Mouse (Mus musculus): Measurements from ENCODE around the gene Adamtsl4. TPM values are rescaled to one million over a fixed set of nuclear protein-coding genes. Genes with fewer than 3 reads are reported as not detected.

Gene Adamtsl4
- polyA plus RNA-seq, 1 experiment from 2014 or later = 7.0 TPM

GRCm38 (mm10) chr3:95662724-95663449, 24.8 kb downstream of the Adamtsl4 start:
- Histone ChIP-seq H3K9me3 (ENCODE audit: control insufficient read depth, low read length) (no peaks in the 10 kb centered on the region), H3K9ac (ENCODE audit: low read length) (peak overlapping the region; percentile 100), H3K4me1 (ENCODE audit: control insufficient read depth in 2 of 2, insufficient read depth in 2 of 2, low read length in 2 of 2) (peaks cover 30 to 69% of the 10 kb centered on the region in 2 experiments), H3K27me3 (ENCODE audit: control insufficient read depth, insufficient read depth, low read length) (no peaks in the 10 kb centered on the region), H3K36me3 (ENCODE audit: control insufficient read depth, insufficient read depth, low read length) (peaks cover 57% of the 10 kb centered on the region), H3K27ac (replicated peaks in 1 of 2; ENCODE audit: control insufficient read depth in 1 of 2, insufficient read depth in 1 of 2, low read depth in 2 of 2, low read length in 2 of 2) (peak overlapping the region; percentile 57 to 94), H3K4me2 (ENCODE audit: low read length) (peak overlapping the region; percentile 97), H3K4me3 (ENCODE audit: control insufficient read depth in 1 of 2, insufficient read depth in 1 of 2, low read depth in 1 of 2, low read length in 2 of 2) (peak overlapping the region in 1 of 2 experiments; percentile 94; a peak in 2 of 4 replicates)
- ATAC-seq (ENCODE audit: insufficient number of reproducible peaks, insufficient read depth, low FRiP score, low read depth) = no peak
- 72% methylated on average over 7 of the region's 7 CpGs for WGBS

GRCm38 (mm10) chr3:95661945-95662715, 25.6 kb downstream of the Adamtsl4 start:
- H3K4me1 ChIP-seq (ENCODE audit: control insufficient read depth in 2 of 2, insufficient read depth in 2 of 2, low read length in 2 of 2) = peaks cover 28 to 62% of the 10 kb centered on the region in 2 experiments
- peak overlapping the region; percentile 97 for H3K4me2 ChIP-seq (ENCODE audit: low read length)
- peak overlapping the region; percentile 100 for H3K9ac ChIP-seq (ENCODE audit: low read length)
- H3K4me3 ChIP-seq (ENCODE audit: control insufficient read depth in 1 of 2, insufficient read depth in 1 of 2, low read depth in 1 of 2, low read length in 2 of 2) = peak overlapping the region; percentile 8 to 94; a peak in 3 of 4 replicates
- WGBS = 10% methylated on average over 7 of the region's 7 CpGs
- ATAC-seq (ENCODE audit: insufficient number of reproducible peaks, insufficient read depth, low FRiP score, low read depth) = no peak
- no peaks in the 10 kb centered on the region for H3K9me3 ChIP-seq (ENCODE audit: control insufficient read depth, low read length)
- H3K36me3 ChIP-seq (ENCODE audit: control insufficient read depth, insufficient read depth, low read length) = peaks cover 57% of the 10 kb centered on the region
- H3K27me3 ChIP-seq (ENCODE audit: control insufficient read depth, insufficient read depth, low read length) = no peaks in the 10 kb centered on the region
- H3K27ac ChIP-seq (replicated peaks in 1 of 2; ENCODE audit: control insufficient read depth in 1 of 2, insufficient read depth in 1 of 2, low read depth in 2 of 2, low read length in 2 of 2) = peak overlapping the region; percentile 57 to 94

- peak overlapping the region; percentile 54 to 99 for H3K27ac ChIP-seq (replicated peaks in 1 of 2; ENCODE audit: control insufficient read depth in 1 of 2, insufficient read depth in 1 of 2, low read depth in 2 of 2, low read length in 2 of 2)
- peak overlapping the region; percentile 60 to 94; a peak in 3 of 4 replicates for H3K4me3 ChIP-seq (ENCODE audit: control insufficient read depth in 1 of 2, insufficient read depth in 1 of 2, low read depth in 1 of 2, low read length in 2 of 2)
- no peak for ATAC-seq (ENCODE audit: insufficient number of reproducible peaks, insufficient read depth, low FRiP score, low read depth)
- no peaks in the 10 kb centered on the region for H3K27me3 ChIP-seq (ENCODE audit: control insufficient read depth, insufficient read depth, low read length)
- 7% methylated on average over 2 of the region's 2 CpGs for WGBS
- peaks cover 20 to 50% of the 10 kb centered on the region in 2 experiments for H3K4me1 ChIP-seq (ENCODE audit: control insufficient read depth in 2 of 2, insufficient read depth in 2 of 2, low read length in 2 of 2)
- peak overlapping the region; percentile 100 for H3K9ac ChIP-seq (ENCODE audit: low read length)
- H3K4me2 ChIP-seq (ENCODE audit: low read length) = peak overlapping the region; percentile 97
- H3K9me3 ChIP-seq (ENCODE audit: control insufficient read depth, low read length) = no peaks in the 10 kb centered on the region
- peaks cover 57% of the 10 kb centered on the region for H3K36me3 ChIP-seq (ENCODE audit: control insufficient read depth, insufficient read depth, low read length)
Observed at GRCm38 (mm10) chr3:95660788-95661478, 26.8 kb downstream of the Adamtsl4 start.

- Histone ChIP-seq H3K27ac (replicated peaks in 1 of 2; ENCODE audit: control insufficient read depth in 1 of 2, insufficient read depth in 1 of 2, low read depth in 2 of 2, low read length in 2 of 2) (peak overlapping the region; percentile 93 to 99), H3K9me3 (ENCODE audit: control insufficient read depth, low read length) (no peaks in the 10 kb centered on the region), H3K4me3 (ENCODE audit: control insufficient read depth in 1 of 2, insufficient read depth in 1 of 2, low read depth in 1 of 2, low read length in 2 of 2) (peak overlapping the region; percentile 60 to 94), H3K36me3 (ENCODE audit: control insufficient read depth, insufficient read depth, low read length) (peaks cover 51% of the 10 kb centered on the region), H3K4me2 (ENCODE audit: low read length) (peak overlapping the region; percentile 97), H3K4me1 (ENCODE audit: control insufficient read depth in 2 of 2, insufficient read depth in 2 of 2, low read length in 2 of 2) (peaks cover 16 to 41% of the 10 kb centered on the region in 2 experiments), H3K9ac (ENCODE audit: low read length) (peak overlapping the region; percentile 100), H3K27me3 (ENCODE audit: control insufficient read depth, insufficient read depth, low read length) (no peaks in the 10 kb centered on the region)
- ATAC-seq (ENCODE audit: insufficient number of reproducible peaks, insufficient read depth, low FRiP score, low read depth) = no peak
- under 1% methylated on average over 8 of the region's 8 CpGs for WGBS
Observed at GRCm38 (mm10) chr3:95659948-95660347, 27.8 kb downstream of the Adamtsl4 start.

GRCm38 (mm10) chr3:95658868-95659712, 28.6 kb downstream of the Adamtsl4 start:
- Histone ChIP-seq H3K9me3 (ENCODE audit: control insufficient read depth, low read length) (no peaks in the 10 kb centered on the region), H3K4me1 (ENCODE audit: control insufficient read depth in 2 of 2, insufficient read depth in 2 of 2, low read length in 2 of 2) (peaks cover 8 to 32% of the 10 kb centered on the region in 2 experiments), H3K36me3 (ENCODE audit: control insufficient read depth, insufficient read depth, low read length) (peaks cover 42% of the 10 kb centered on the region), H3K27me3 (ENCODE audit: control insufficient read depth, insufficient read depth, low read length) (no peaks in the 10 kb centered on the region), H3K27ac (replicated peaks in 1 of 2; ENCODE audit: control insufficient read depth in 1 of 2, insufficient read depth in 1 of 2, low read depth in 2 of 2, low read length in 2 of 2) (peak overlapping the region; percentile 93 to 99), H3K4me3 (ENCODE audit: control insufficient read depth in 1 of 2, insufficient read depth in 1 of 2, low read depth in 1 of 2, low read length in 2 of 2) (peak overlapping the region; percentile 60 to 94), H3K4me2 (ENCODE audit: low read length) (peak overlapping the region; percentile 97), H3K9ac (ENCODE audit: low read length) (peak overlapping the region; percentile 100)
- under 1% methylated on average over 99 of the region's 113 CpGs for WGBS
- ATAC-seq (ENCODE audit: insufficient number of reproducible peaks, insufficient read depth, low FRiP score, low read depth) = peak; percentile 51

- ATAC-seq (ENCODE audit: insufficient number of reproducible peaks, insufficient read depth, low FRiP score, low read depth) = peak; percentile 93
Observed at GRCm38 (mm10) chr3:95658236-95658867, 29.4 kb downstream of the Adamtsl4 start, which contains the start of gene Mcl1. TSS of gene Mcl1 (plus strand) at chr3:95658788.

More at GRCm38 (mm10) chr3:95658236-95658867, 29.4 kb downstream of the Adamtsl4 start, which contains the start of gene Mcl1:
- H3K27me3 ChIP-seq (ENCODE audit: control insufficient read depth, insufficient read depth, low read length) = no peaks in the 10 kb centered on the region
- WGBS = under 1% methylated on average over 43 of the region's 43 CpGs
- peak within 1 kb of the TSS; percentile 93 to 99 for H3K27ac ChIP-seq (replicated peaks in 1 of 2; ENCODE audit: control insufficient read depth in 1 of 2, insufficient read depth in 1 of 2, low read depth in 2 of 2, low read length in 2 of 2)
- peak within 1 kb of the TSS; percentile 100 for H3K9ac ChIP-seq (ENCODE audit: low read length)
- peak within 1 kb of the TSS; percentile 60 to 94 for H3K4me3 ChIP-seq (ENCODE audit: control insufficient read depth in 1 of 2, insufficient read depth in 1 of 2, low read depth in 1 of 2, low read length in 2 of 2)
- H3K4me1 ChIP-seq (ENCODE audit: control insufficient read depth in 2 of 2, insufficient read depth in 2 of 2, low read length in 2 of 2) = peaks cover 10 to 31% of the 10 kb centered on the region in 2 experiments
- peak within 1 kb of the TSS; percentile 97 for H3K4me2 ChIP-seq (ENCODE audit: low read length)
- H3K36me3 ChIP-seq (ENCODE audit: control insufficient read depth, insufficient read depth, low read length) = peaks cover 35% of the 10 kb centered on the region
- no peaks in the 10 kb centered on the region for H3K9me3 ChIP-seq (ENCODE audit: control insufficient read depth, low read length)
